Mouse (Mus musculus) neural tube, embryonic 11.5 days (tissue): Measurements from ENCODE around the gene Tmem268. TPM values are rescaled to one million over a fixed set of nuclear protein-coding genes. Genes with fewer than 3 reads are reported as not detected.

Experiments used
- ATAC-seq: fragments of 200-750 bp; cut with Nextera tagmentation; 2 replicates; pipeline ENCODE4 v1.8.0; 2017; ENCODE audit warnings: moderate number of reproducible peaks, mild to moderate bottlenecking, moderate TSS enrichment, moderate library complexity; ENCODE audit not compliant: insufficient read depth, low FRiP score, low TSS enrichment
- DNase-seq: peaks from one replicate; pipeline ENCODE4 v3.0.0-alpha.2; 2015; ENCODE audit warnings: low spot score
- H3K27ac ChIP-seq: fragments of 300-500 bp; sonication (generic); 2 replicates; pipeline ENCODE4 v1.5.1; 2014; ENCODE audit warnings: low read depth, mild to moderate bottlenecking, low read length
- H3K27me3 ChIP-seq: fragments of 300-500 bp; sonication (generic); 2 replicates; pipeline ENCODE4 v1.6.1; 2014; ENCODE audit warnings: mild to moderate bottlenecking, low read length, mixed read lengths; ENCODE audit not compliant: control insufficient read depth, insufficient read depth
- H3K36me3 ChIP-seq: fragments of 300-500 bp; sonication (generic); 2 replicates; pipeline ENCODE4 v1.6.1; 2014; ENCODE audit warnings: mild to moderate bottlenecking, low read length, moderate library complexity, mixed read lengths; ENCODE audit not compliant: control insufficient read depth, insufficient read depth
- H3K4me1 ChIP-seq: fragments of 300-500 bp; sonication (generic); 2 replicates; pipeline ENCODE4 v1.6.1; 2014; ENCODE audit warnings: low read length, mixed read lengths; ENCODE audit not compliant: control insufficient read depth, insufficient read depth
- H3K4me2 ChIP-seq: fragments of 300-500 bp; sonication (generic); 2 replicates; pipeline ENCODE4 v1.6.1; 2014; ENCODE audit warnings: low read depth, mild to moderate bottlenecking, moderate library complexity
- H3K4me3 ChIP-seq: fragments of 300-500 bp; sonication (generic); 2 replicates; pipeline ENCODE4 v1.5.1; 2014; ENCODE audit warnings: low read depth, low read length
- H3K9ac ChIP-seq: fragments of 300-500 bp; sonication (generic); 2 replicates; pipeline ENCODE4 v1.6.1; 2014; ENCODE audit warnings: mild to moderate bottlenecking, low read length
- H3K9me3 ChIP-seq: fragments of 300-500 bp; sonication (generic); 2 replicates; pipeline ENCODE4 v1.6.1; 2016; ENCODE audit warnings: low read length; ENCODE audit not compliant: control insufficient read depth
- WGBS: fragments of 180-500 bp; shearing (Covaris S2); extraction: QIAGEN DNeasy Blood & Tissue Kit; methylation state at CpG from one replicate; pipeline ENCODE4 v1.1.7; 2014; 5-methylcytosine and 5-hydroxymethylcytosine counted together
- polyA plus RNA-seq: library from polyadenylated mRNA; unstranded; fragments of >200 nt; fragmentation: Nextera tagmentation; extraction: Ambion mirVana; gene quantifications from 2 replicates; pipeline ENCODE4 v1.2.1, GENCODE M21; 2014

The Tmem268 gene
- polyA plus RNA-seq, 1 experiment from 2014 or later, result 6.2 TPM

- no peak overlapping the region for H3K4me2 ChIP-seq
- ATAC-seq (no peak), DNase-seq (no peak)
- H3K4me3 ChIP-seq, result no peak overlapping the region
- no peaks in the 10 kb centered on the region for H3K36me3 ChIP-seq
- H3K9ac ChIP-seq, result no peak overlapping the region
- peaks cover 14% of the 10 kb centered on the region for H3K4me1 ChIP-seq
- no peaks in the 10 kb centered on the region for H3K9me3 ChIP-seq
- 78% methylated on average over 7 of the region's 7 CpGs for WGBS
- no peaks in the 10 kb centered on the region for H3K27me3 ChIP-seq
- no peak overlapping the region for H3K27ac ChIP-seq
These were observed 3.5 kb downstream of the Tmem268 start for GRCm38 (mm10) chr4:63561861-63562675.

GRCm38 (mm10) chr4:63562742-63563141 is 4.2 kb downstream of the Tmem268 start:
- 87% methylated on average over 4 of the region's 4 CpGs for WGBS
- Histone ChIP-seq H3K27ac (no peak overlapping the region), H3K9ac (no peak overlapping the region), H3K4me1 (peaks cover 8% of the 10 kb centered on the region), H3K4me3 (no peak overlapping the region), H3K27me3 (no peaks in the 10 kb centered on the region), H3K36me3 (no peaks in the 10 kb centered on the region), H3K4me2 (no peak overlapping the region), H3K9me3 (no peaks in the 10 kb centered on the region)
- ATAC-seq (no peak), DNase-seq (no peak)

- no peak overlapping the region for H3K4me3 ChIP-seq
- H3K9me3 ChIP-seq, result no peaks in the 10 kb centered on the region
- no peak overlapping the region for H3K9ac ChIP-seq
- H3K4me2 ChIP-seq, result no peak overlapping the region
- DNase-seq (no peak), ATAC-seq (no peak)
- H3K36me3 ChIP-seq, result no peaks in the 10 kb centered on the region
- 92% methylated on average over 8 of the region's 10 CpGs for WGBS
- no peak overlapping the region for H3K27ac ChIP-seq
- H3K27me3 ChIP-seq, result no peaks in the 10 kb centered on the region
- no peaks in the 10 kb centered on the region for H3K4me1 ChIP-seq
These were observed 9.3 kb downstream of the Tmem268 start for GRCm38 (mm10) chr4:63567712-63568390.

- 94% methylated on average over 8 of the region's 8 CpGs for WGBS
- no peaks in the 10 kb centered on the region for H3K27me3 ChIP-seq
- H3K27ac ChIP-seq, result no peak overlapping the region
- H3K9me3 ChIP-seq, result no peaks in the 10 kb centered on the region
- DNase-seq, result no peak
- H3K4me1 ChIP-seq, result no peaks in the 10 kb centered on the region
- H3K4me3 ChIP-seq, result no peak overlapping the region
- no peak for ATAC-seq
- H3K9ac ChIP-seq, result no peak overlapping the region
- no peaks in the 10 kb centered on the region for H3K36me3 ChIP-seq
- H3K4me2 ChIP-seq, result no peak overlapping the region
These were observed 10.7 kb downstream of the Tmem268 start for GRCm38 (mm10) chr4:63569322-63569721.

GRCm38 (mm10) chr4:63570208-63570781 is 11.7 kb downstream of the Tmem268 start:
- H3K9me3 ChIP-seq, result no peaks in the 10 kb centered on the region
- no peak overlapping the region for H3K4me2 ChIP-seq
- ATAC-seq (no peak), DNase-seq (no peak)
- no peaks in the 10 kb centered on the region for H3K4me1 ChIP-seq
- no peaks in the 10 kb centered on the region for H3K36me3 ChIP-seq
- H3K9ac ChIP-seq, result no peak overlapping the region
- H3K27me3 ChIP-seq, result no peaks in the 10 kb centered on the region
- H3K4me3 ChIP-seq, result no peak overlapping the region
- 39% methylated on average over 7 of the region's 7 CpGs for WGBS
- H3K27ac ChIP-seq, result no peak overlapping the region

GRCm38 (mm10) chr4:63572621-63573020 is 14.0 kb downstream of the Tmem268 start:
- Histone ChIP-seq H3K9ac (no peak overlapping the region), H3K9me3 (no peaks in the 10 kb centered on the region), H3K4me3 (no peak overlapping the region), H3K4me2 (no peak overlapping the region), H3K27ac (no peak overlapping the region), H3K27me3 (no peaks in the 10 kb centered on the region), H3K4me1 (no peaks in the 10 kb centered on the region), H3K36me3 (no peaks in the 10 kb centered on the region; the same call in 1 of the 2 replicates)
- ATAC-seq, result no peak
- 90% methylated on average over 5 of the region's 5 CpGs for WGBS
- no peak for DNase-seq

GRCm38 (mm10) chr4:63579649-63580048 is 21.1 kb downstream of the Tmem268 start:
- Histone ChIP-seq H3K4me1 (0 out of 2 replicates have a peak, but pooled peaks cover 2% of the 10 kb centered on the region), H3K4me2 (no peak overlapping the region), H3K9ac (no peak overlapping the region), H3K27ac (0 out of 2 replicates have a peak overlapping the region, but pooled peaks have one; percentile 44), H3K4me3 (no peak overlapping the region), H3K27me3 (no peaks in the 10 kb centered on the region), H3K9me3 (no peaks in the 10 kb centered on the region), H3K36me3 (no peaks in the 10 kb centered on the region; the same call in 1 of the 2 replicates)
- DNase-seq (no peak), ATAC-seq (no peak)
- 86% methylated on average over 14 of the region's 14 CpGs for WGBS

GRCm38 (mm10) chr4:63580078-63580477 is 21.5 kb downstream of the Tmem268 start:
- Histone ChIP-seq H3K27ac (0 out of 2 replicates have a peak overlapping the region, but pooled peaks have one; percentile 44), H3K4me1 (0 out of 2 replicates have a peak, but pooled peaks cover 2% of the 10 kb centered on the region), H3K9me3 (no peaks in the 10 kb centered on the region), H3K27me3 (no peaks in the 10 kb centered on the region), H3K4me2 (no peak overlapping the region), H3K36me3 (no peaks in the 10 kb centered on the region; the same call in 1 of the 2 replicates), H3K4me3 (no peak overlapping the region), H3K9ac (peak overlapping the region; percentile 26; the same call in 1 of the 2 replicates)
- DNase-seq (peak; percentile 60), ATAC-seq (peak; percentile 71)
- 31% methylated on average over 6 of the region's 6 CpGs for WGBS
